Mouse (Mus musculus): ENCODE results near the gene Trim8.

The Trim8 gene

GRCm38 (mm10) chr19:46523480-46524151, 22.1 kb downstream of the Trim8 start:
- peak; percentile 86 for DNase-seq (ENCODE audit: low read depth, low spot score)

GRCm38 (mm10) chr19:46524152-46524544, 22.6 kb downstream of the Trim8 start:
- DNase-seq (ENCODE audit: low read depth, low spot score) = no peak

DNA sequence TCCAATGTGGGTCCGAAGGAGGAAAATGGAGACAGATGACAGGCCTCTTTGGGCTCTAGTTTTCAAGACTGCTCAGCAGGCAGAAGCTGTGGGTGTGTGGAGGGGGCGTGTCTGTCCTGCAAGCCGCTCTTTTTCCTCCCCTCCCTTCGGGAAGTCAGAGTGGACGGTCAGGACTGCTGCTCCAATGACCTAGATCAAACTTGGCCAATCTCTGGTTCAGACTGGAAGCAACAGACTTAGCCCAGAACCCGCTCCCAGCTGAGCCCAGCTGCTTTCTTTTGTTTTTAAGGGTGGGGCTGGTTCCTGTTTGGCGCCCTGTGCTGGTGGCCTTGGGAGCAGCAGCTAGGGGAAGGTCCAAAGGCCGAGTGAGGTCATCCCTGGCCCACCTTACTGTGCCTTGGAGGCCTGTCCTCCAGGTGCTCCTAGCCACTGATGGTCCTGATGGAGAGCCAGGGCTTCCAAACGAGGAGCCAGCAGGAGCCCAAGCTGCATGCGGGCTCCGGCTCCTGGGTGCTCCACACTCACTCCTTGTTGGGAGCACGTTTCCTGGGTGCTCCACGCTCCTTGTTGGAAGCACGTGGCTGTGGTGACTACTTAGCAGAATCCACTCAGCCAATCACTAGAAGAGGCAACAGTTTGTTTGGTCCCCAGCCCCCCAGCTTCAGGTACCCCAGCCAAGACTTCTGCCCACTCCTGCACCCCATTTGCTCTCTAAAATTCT, 23.3 kb downstream of the Trim8 start:
- no peak for DNase-seq (ENCODE audit: low read depth, low spot score)

DNA sequence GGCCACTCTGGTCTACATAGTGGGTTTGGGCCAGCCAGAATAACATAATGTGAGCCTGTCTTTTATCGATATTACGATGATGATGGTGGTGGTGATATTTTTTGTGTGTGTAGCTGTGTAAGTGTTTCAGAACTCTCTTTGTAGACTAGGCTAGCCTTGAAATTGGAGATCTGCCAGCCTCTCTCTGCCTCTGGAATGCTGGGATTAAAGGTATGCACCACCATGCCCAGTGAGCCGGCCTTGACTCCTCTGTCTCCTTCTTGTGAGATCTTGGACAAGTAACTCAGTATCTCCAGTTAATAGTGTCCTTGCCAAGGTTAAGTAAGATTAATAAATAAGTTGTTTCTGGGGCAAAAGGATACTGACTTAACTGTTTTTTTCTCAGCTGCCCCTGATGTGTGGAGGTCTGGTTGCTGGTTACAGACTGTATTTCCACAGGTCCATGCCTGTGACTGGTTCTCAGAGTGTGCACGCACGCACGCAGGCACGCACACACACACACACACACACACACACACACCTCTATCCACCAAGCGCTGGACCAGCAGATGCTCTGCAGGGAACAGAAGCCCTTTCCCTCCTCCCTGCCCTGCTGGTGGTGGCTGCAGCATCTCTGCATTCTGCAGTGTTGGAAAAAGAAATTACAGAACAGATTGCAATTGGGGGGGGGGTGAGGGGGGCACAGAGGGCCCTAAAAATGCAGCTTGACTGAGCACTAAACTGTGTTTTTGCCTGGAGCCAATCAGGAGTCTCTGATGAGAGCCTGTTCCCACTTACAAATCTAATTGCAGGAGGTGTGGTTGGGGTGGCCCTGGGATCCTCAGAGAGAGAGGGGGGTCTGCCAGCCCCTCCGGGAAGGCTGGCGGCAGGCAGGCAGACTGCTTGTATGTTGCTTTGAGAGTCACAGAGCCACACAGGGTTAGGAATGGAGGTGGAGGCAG, 24.5 kb downstream of the Trim8 start:
- no peak for DNase-seq (ENCODE audit: low read depth, low spot score)

- peak; percentile 40 for DNase-seq (ENCODE audit: low read depth, low spot score)
Measured at GRCm38 (mm10) chr19:46527632-46528528, 26.4 kb downstream of the Trim8 start.

DNA sequence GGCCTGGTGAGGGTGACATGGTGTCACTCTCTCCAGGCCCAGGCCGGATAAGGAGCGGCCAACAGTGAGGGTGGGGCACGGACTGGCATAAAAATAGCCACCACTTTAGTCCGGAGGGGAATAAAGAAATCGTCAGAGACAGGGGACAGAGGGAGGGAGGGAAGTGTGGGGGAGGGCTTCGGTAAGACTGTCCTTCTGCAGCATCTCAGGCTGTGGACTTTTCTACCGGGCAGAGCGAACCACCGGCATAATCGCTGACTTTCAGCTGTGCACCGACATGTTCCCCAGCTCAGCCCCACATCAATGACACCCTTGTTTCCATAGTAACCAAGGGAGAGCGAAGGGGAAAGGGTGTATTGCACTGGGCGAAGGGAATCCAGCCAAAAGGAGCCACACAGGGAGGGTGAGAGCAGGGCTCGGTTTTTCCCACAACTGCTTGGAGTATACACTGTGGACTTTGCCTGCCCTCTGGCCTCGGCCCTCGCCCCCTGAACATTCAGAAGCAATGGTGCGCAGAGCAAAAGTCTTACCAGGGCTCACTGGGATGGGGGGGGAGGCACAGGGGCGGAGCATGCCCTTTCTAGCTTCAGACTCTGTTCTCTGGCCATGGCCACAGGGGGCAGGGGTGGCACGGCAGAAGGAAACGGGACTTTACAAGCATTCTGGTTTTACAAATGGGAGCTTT, 27.2 kb downstream of the Trim8 start:
- peak; percentile 55 for DNase-seq (ENCODE audit: low read depth, low spot score)

DNA sequence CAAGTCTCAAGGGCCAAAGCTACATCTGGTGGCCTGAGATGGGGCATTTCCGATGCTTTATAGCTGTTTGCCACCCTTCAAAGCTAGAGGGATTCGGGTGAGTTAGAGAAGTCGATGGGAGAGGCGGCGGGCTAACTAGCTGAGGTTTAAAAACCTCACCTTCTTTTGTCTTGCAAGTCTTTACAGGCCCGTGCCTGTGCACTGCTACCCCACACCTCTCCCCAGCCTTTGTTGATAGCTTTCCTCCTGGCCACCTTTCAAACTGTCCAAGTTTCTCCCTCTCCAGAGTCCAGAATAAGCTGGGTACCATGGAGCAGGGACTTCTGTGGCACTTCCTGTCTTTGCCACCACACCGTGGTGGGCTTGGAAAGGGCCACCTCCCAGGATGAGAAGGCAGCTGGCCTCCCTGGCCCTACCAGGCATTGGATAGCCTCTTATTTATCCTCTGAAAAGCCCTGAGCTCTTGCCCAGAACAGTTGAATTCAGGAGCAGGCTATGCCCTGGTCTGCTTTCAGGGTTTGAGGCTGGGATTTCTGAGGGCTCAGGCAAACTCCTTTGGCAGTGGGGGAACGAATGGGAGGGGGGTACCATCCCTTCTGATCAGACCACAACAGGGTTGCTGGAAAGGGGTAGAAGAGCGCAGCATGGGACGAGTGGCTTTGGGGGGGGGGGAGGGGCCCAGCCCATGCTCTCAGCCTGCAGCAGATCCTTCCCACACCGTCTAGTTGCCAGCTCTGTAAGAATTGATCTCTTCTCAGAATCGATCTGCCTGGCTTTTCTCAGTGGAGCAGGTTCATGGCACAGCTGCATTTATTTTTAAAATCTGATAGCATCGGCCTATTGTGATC, 28.3 kb downstream of the Trim8 start:
- DNase-seq (ENCODE audit: low read depth, low spot score) = no peak

DNA sequence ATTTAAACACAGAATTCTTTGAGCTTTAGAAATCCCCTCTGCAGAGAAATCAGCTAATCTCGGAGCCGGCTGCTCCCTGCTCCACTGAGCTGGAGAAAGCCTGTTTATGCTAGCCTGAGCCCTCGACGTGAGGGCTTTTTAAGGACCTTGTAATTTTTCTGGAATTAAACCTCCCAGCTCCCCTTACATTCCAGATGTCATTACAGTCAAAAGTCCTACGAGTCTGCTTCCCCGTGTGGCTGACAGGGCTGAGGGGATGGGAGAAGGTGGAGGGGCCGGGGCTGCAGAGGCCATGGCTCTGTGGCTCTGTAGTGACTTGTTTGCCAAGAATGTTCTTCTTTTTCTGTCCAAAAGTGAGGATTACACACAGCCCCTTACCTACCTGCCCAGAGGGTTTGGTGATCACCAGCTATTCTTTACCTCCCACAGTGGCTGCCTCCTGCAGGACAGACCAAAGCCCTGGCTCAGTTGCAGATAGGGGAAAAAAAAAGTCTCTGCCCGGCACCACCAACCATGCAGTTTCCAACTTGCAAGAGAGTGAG, 29.0 kb downstream of the Trim8 start:
- no peak for DNase-seq (ENCODE audit: low read depth, low spot score)

DNA sequence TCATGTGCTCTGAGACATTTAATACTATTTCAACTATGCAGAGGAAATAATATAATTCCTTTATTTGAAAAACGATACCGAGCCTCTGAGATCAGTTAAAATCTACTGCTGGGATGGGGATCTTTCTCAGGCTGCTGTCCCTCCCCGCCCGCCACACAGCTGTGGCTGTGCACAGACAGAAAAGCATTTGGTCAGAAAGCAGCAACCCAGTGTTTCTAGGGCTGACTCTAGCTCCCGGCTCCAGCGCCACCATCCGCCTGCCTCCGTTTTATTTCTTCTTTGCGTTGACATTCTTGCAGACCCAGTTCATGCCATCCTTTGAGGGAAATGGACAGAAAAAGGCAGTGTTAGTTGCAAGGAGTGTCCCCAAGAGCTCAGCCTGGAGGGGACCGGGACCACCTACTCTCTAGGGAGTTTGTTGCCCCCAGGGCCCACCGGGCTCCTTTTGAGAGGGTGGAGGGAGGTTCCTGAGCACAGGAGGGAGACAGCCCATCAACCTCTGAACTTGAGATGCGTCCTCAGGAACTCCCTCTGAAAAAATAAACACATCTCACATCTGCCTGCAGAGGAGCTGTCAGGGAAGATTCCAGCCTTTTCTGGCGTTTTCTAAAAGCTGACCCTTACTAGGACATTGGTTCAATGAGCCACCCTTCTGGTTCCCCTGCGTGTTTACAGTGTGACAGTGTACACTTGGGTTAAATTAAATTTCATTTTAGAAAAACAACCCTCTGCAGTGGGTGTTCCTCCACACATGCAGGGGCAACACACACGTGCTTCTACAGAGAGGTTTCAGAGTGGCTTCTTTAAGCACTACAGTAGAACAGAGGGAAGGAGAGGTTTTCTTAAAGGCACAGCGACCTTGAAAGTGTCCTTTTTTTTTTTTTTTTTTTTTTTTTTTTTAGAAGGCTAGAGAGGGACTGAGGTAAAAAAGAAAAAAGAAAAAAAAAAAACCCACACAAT, 29.8 kb downstream of the Trim8 start:
- no peak for DNase-seq (ENCODE audit: low read depth, low spot score)

DNA sequence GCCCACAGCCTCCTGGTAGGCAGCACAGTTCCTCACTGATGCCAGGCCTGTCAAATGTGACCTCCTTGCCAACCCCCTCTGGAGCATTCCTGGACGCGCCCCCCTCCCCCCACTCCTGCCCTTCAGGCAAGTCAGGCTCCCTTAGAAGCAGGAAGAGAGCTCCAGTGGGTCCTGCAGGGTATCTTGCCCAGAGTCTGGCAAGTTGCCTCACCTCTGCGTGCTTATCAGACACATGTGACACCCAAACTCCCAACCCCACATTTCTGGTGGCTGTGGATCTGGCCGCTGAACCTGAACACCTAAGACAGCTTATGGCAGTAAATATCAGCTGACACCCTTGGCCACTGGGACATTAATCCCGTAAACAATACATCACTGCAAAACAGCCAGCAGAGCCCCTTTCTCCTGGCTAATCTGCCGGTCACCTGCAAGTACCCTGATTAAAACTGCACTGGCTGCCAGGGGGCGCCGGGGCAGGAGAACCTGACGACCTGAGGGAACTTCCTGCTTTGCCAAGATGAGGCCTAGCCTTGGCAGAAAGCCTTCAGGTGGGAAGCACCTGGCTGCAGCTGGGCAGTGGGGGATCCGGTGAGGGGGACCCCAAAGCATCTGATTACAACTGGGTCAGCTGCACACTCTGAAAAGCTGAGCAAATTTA, 30.7 kb downstream of the Trim8 start:
- no peak for DNase-seq (ENCODE audit: low read depth, low spot score)

GRCm38 (mm10) chr19:46533066-46533465, 31.6 kb downstream of the Trim8 start:
- no peak for DNase-seq (ENCODE audit: low read depth, low spot score)

- no peak for DNase-seq (ENCODE audit: low read depth, low spot score)
Measured at GRCm38 (mm10) chr19:46533525-46533924, 32.0 kb downstream of the Trim8 start.

DNA sequence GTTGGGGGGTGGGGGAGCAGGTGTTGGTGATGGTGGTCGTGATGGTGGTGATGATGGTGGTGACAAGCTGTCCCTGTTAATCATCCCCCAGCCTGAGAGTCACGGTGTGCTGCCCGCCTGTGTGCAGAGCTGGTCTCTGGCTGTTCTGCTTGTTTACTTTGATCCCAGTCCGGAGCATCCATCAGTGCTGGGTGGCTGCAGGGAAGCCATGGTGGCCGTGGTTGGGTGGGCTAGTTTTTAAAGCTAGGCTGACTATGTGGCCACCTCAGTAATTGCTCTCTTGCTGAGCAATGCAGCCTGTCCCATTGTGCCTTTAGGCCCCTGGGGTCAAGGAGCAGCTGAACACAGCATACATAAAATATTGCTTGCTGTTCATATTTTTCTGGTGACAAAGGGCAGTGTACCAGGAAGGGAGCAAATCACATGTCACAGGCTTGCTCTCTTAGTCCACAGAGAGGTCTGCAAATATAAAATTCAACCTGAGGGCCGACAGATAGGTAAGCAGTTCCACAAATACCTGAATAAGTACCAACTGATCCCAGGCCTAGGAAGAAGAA, 33.1 kb downstream of the Trim8 start:
- no peak for DNase-seq (ENCODE audit: low read depth, low spot score)

DNA sequence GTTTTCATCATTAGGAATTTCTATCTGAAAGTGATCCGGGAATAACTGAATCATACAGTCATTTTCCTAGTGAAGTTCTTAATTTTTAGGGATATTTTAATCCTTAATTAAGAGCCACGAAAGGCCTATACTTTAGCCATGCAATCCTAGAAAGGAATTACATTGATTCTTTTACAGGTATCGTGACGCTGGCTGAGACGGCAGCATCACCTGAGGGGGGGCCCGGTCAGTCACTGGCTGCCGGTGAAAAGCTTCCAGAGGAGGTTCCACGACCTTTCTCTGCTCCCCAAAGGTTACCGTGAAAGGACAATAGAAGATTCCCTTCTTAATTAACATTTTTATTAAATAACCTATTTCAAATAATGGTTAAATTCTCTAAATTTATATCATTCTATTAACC, 35.9 kb downstream of the Trim8 start:
- DNase-seq (ENCODE audit: low read depth, low spot score) = no peak

DNA sequence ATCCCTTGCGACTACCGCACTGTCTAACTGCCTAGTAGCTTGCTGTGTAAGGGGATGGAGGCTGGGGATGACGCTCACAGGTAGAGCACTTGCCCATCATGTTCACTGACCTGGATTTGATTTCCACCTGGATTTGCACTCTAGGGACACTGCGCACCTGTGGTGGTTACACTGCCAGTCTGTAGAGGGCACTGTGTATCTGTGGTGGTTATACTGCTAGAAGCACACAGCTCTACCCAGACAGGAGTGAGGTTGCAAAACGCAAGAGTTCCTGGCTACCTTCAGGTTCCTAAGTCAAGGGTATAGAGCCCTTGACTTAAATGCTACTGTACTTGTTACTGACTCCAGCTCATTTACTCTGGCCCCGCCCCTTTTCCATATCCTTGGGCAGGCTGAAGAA, 36.7 kb downstream of the Trim8 start:
- DNase-seq (ENCODE audit: low read depth, low spot score) = no peak

DNA sequence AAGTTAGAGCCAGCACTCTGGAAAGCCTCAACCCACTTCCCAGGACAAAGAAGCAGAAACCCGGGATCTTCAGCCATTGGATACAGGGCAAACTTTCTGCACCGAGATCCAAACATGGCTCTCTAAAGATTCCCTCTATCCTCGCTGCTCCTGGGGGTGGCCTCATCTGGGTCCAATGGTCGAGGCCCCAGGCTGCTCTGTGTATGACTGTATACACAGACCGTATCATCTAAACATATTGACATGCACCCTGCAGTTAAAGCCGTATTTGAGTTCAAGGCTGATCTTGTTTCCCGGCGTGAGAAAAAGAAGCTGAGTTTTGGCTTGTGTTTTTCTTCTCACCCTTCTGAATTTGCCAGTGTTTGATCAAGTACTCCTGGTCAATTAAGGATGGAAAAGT, 41.2 kb downstream of the Trim8 start:
- no peak for DNase-seq (ENCODE audit: low read depth, low spot score)

GRCm38 (mm10) chr19:46547565-46547964, 46.1 kb downstream of the Trim8 start:
- no peak for DNase-seq (ENCODE audit: low read depth, low spot score)

All from telencephalon, adult 2 months (tissue).